Mouse (Mus musculus): Measurements from ENCODE around the gene Gsdme. TPM values are rescaled to one million over a fixed set of nuclear protein-coding genes. Genes with fewer than 3 reads are reported as not detected.

Gsdme gene
- 30.7 and 31.3 TPM in 2 replicates for polyA plus RNA-seq (2015; fragmentation: Nextera tagmentation; extraction: Ambion mirVana)

GRCm38 (mm10) chr6:50263670-50264069, at the start of gene Gsdme:
TSS of gene Gsdme (minus strand) at chr6:50263862.
- ATAC-seq (ENCODE audit: insufficient number of reproducible peaks, low FRiP score, low TSS enrichment, low read depth), result no peak
- H3K36me3 ChIP-seq, result no peaks in the 10 kb centered on the region
- WGBS, result 83% methylated on average over 6 of the region's 6 CpGs

GRCm38 (mm10) chr6:50312647-50313046, 49.0 kb upstream of the Gsdme start:
- no peak overlapping the region for H3K9ac ChIP-seq

More at GRCm38 (mm10) chr6:50263670-50264069, at the start of gene Gsdme:
- H3K27ac ChIP-seq, result no peak within 1 kb of the TSS
- peaks cover 13% of the 10 kb centered on the region for H3K4me1 ChIP-seq
- H3K4me2 ChIP-seq, result no peak within 1 kb of the TSS
- no peaks in the 10 kb centered on the region for H3K9me3 ChIP-seq
- H3K9ac ChIP-seq, result no peak within 1 kb of the TSS
- no peak within 1 kb of the TSS for H3K4me3 ChIP-seq
- no peaks in the 10 kb centered on the region for H3K27me3 ChIP-seq

GRCm38 (mm10) chr6:50309019-50309418, 45.4 kb upstream of the Gsdme start:
- no peak overlapping the region for H3K4me2 ChIP-seq
- H3K9ac ChIP-seq, result no peak overlapping the region
- 26% methylated on average over 6 of the region's 6 CpGs for WGBS
- H3K36me3 ChIP-seq, result no peaks in the 10 kb centered on the region
- no peaks in the 10 kb centered on the region for H3K9me3 ChIP-seq
- no peak for ATAC-seq (ENCODE audit: insufficient number of reproducible peaks, low FRiP score, low TSS enrichment, low read depth)
- no peak overlapping the region for H3K4me3 ChIP-seq
- H3K27ac ChIP-seq, result no peak overlapping the region
- H3K4me1 ChIP-seq, result no peaks in the 10 kb centered on the region; the same call in 1 of the 2 replicates
- no peaks in the 10 kb centered on the region for H3K27me3 ChIP-seq

More at GRCm38 (mm10) chr6:50312647-50313046, 49.0 kb upstream of the Gsdme start:
- ATAC-seq (ENCODE audit: insufficient number of reproducible peaks, low FRiP score, low TSS enrichment, low read depth), result no peak
- no peaks in the 10 kb centered on the region for H3K9me3 ChIP-seq
- no peaks in the 10 kb centered on the region for H3K36me3 ChIP-seq
- H3K4me3 ChIP-seq, result no peak overlapping the region
- H3K27ac ChIP-seq, result no peak overlapping the region
- no peak overlapping the region for H3K4me2 ChIP-seq
- 27% methylated on average over 4 of the region's 4 CpGs for WGBS
- 0 out of 2 replicates have a peak, but pooled peaks cover 4% of the 10 kb centered on the region for H3K4me1 ChIP-seq
- no peaks in the 10 kb centered on the region for H3K27me3 ChIP-seq

DNA sequence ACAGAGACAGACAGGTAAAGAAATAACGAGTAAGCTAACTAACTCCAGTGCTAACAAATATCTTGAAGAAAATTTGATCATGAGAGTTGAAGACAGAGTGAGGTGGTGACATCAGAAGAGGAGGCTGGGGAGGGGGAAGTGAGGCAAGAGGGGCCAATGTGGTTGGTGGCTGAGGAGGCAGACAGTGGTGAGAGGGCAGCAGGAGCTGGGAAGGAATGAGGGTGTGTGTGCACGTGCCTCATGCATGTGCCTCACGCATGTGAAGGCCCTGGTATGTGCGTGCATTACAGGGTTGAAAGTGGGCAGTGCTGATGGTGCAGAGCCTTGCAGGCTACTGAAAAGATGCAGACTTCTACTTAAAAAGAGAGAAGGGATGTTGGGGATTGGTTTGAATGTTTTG, 43.0 kb upstream of the Gsdme start:
- Histone ChIP-seq H3K4me3 (no peak overlapping the region), H3K36me3 (peaks cover 6% of the 10 kb centered on the region; the same call in 1 of the 2 replicates), H3K27ac (no peak overlapping the region), H3K4me2 (no peak overlapping the region), H3K27me3 (no peaks in the 10 kb centered on the region), H3K9me3 (no peaks in the 10 kb centered on the region), H3K9ac (no peak overlapping the region), H3K4me1 (no peaks in the 10 kb centered on the region; the same call in 1 of the 2 replicates)
- 75% methylated on average over 4 of the region's 4 CpGs for WGBS
- no peak for ATAC-seq (ENCODE audit: insufficient number of reproducible peaks, low FRiP score, low TSS enrichment, low read depth)

GRCm38 (mm10) chr6:50304949-50305491, 41.4 kb upstream of the Gsdme start:
- Histone ChIP-seq H3K27ac (no peak overlapping the region), H3K4me1 (no peaks in the 10 kb centered on the region; the same call in 1 of the 2 replicates), H3K4me3 (no peak overlapping the region), H3K4me2 (no peak overlapping the region), H3K9ac (no peak overlapping the region), H3K9me3 (no peaks in the 10 kb centered on the region), H3K36me3 (peaks cover 6% of the 10 kb centered on the region; the same call in 1 of the 2 replicates), H3K27me3 (no peaks in the 10 kb centered on the region)
- no peak for ATAC-seq (ENCODE audit: insufficient number of reproducible peaks, low FRiP score, low TSS enrichment, low read depth)
- 63% methylated on average over 4 of the region's 4 CpGs for WGBS

- H3K9me3 ChIP-seq, result no peaks in the 10 kb centered on the region
- no peaks in the 10 kb centered on the region; the same call in 1 of the 2 replicates for H3K4me1 ChIP-seq
- no peak overlapping the region for H3K9ac ChIP-seq
- no peak overlapping the region for H3K27ac ChIP-seq
- peaks cover 6% of the 10 kb centered on the region; the same call in 1 of the 2 replicates for H3K36me3 ChIP-seq
- ATAC-seq (ENCODE audit: insufficient number of reproducible peaks, low FRiP score, low TSS enrichment, low read depth), result no peak
- H3K27me3 ChIP-seq, result no peaks in the 10 kb centered on the region
- no peak overlapping the region for H3K4me3 ChIP-seq
- WGBS, result 89% methylated on average over 7 of the region's 7 CpGs
- H3K4me2 ChIP-seq, result no peak overlapping the region
Observed at GRCm38 (mm10) chr6:50301121-50301520, 37.5 kb upstream of the Gsdme start.

DNA sequence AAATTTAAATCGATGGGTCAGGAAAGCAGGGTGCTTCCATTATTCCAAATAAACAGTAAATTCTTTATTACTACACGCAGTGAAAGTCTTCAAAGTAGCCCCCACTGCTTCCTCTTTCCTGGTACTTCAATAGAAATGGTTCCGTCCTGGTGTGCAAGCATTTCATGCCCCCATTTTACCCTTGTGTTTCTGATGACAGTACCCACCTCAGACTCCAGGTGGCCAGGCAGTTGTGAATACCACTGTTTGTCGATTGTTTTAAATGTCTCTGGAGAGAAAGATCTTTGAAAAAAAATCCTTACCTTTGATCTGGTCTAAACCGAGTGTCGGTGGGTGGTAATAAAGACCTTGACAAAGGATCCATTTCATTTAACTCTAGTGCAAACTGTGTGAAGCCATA, 37.0 kb upstream of the Gsdme start:
- Histone ChIP-seq H3K27me3 (no peaks in the 10 kb centered on the region), H3K36me3 (peaks cover 6% of the 10 kb centered on the region; the same call in 1 of the 2 replicates), H3K9ac (no peak overlapping the region), H3K4me2 (no peak overlapping the region), H3K9me3 (no peaks in the 10 kb centered on the region), H3K4me1 (no peaks in the 10 kb centered on the region; the same call in 1 of the 2 replicates), H3K4me3 (no peak overlapping the region), H3K27ac (no peak overlapping the region)
- no peak for ATAC-seq (ENCODE audit: insufficient number of reproducible peaks, low FRiP score, low TSS enrichment, low read depth)
- WGBS, result 65% methylated on average over 6 of the region's 6 CpGs

GRCm38 (mm10) chr6:50299071-50299470, 35.4 kb upstream of the Gsdme start:
- no peak for ATAC-seq (ENCODE audit: insufficient number of reproducible peaks, low FRiP score, low TSS enrichment, low read depth)
- H3K9me3 ChIP-seq, result no peaks in the 10 kb centered on the region
- no peaks in the 10 kb centered on the region for H3K27me3 ChIP-seq
- no peak overlapping the region for H3K4me2 ChIP-seq
- H3K4me3 ChIP-seq, result no peak overlapping the region
- H3K36me3 ChIP-seq, result peaks cover 6% of the 10 kb centered on the region; the same call in 1 of the 2 replicates
- no peak overlapping the region for H3K27ac ChIP-seq
- no peaks in the 10 kb centered on the region for H3K4me1 ChIP-seq
- no peak overlapping the region for H3K9ac ChIP-seq
- WGBS, result 64% methylated on average over 7 of the region's 7 CpGs

DNA sequence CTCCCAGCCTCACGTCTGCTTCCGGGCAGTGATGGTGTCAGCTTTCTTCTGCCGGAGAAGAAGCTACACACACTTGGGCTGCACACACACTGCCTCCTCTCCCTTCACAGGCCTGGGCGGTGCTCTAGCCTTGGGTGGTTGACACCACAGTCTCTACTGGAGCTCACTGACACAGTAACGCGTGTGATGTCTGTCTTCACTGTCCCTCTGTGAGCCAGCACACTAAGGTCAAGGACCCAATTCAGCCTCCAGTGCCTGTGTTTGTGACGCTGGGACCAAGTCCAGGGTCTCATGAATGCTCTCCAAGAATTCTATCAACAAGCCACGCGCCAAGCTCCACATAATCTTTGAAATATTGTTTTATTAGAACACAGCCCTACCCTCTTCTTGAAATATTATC, 34.0 kb upstream of the Gsdme start:
- Histone ChIP-seq H3K9me3 (no peaks in the 10 kb centered on the region), H3K9ac (no peak overlapping the region), H3K36me3 (peaks cover 3% of the 10 kb centered on the region; the same call in 1 of the 2 replicates), H3K4me2 (no peak overlapping the region), H3K27me3 (no peaks in the 10 kb centered on the region), H3K4me3 (no peak overlapping the region), H3K27ac (no peak overlapping the region), H3K4me1 (no peaks in the 10 kb centered on the region)
- 86% methylated on average over 9 of the region's 9 CpGs for WGBS
- ATAC-seq (ENCODE audit: insufficient number of reproducible peaks, low FRiP score, low TSS enrichment, low read depth), result no peak

- Histone ChIP-seq H3K36me3 (no peaks in the 10 kb centered on the region), H3K4me2 (no peak overlapping the region), H3K9ac (no peak overlapping the region), H3K4me3 (no peak overlapping the region), H3K4me1 (no peaks in the 10 kb centered on the region), H3K27me3 (no peaks in the 10 kb centered on the region), H3K9me3 (no peaks in the 10 kb centered on the region), H3K27ac (no peak overlapping the region)
- 85% methylated on average over 10 of the region's 10 CpGs for WGBS
- ATAC-seq (ENCODE audit: insufficient number of reproducible peaks, low FRiP score, low TSS enrichment, low read depth), result no peak
Observed at GRCm38 (mm10) chr6:50295136-50295535, 31.5 kb upstream of the Gsdme start.

- no peaks in the 10 kb centered on the region for H3K9me3 ChIP-seq
- no peak overlapping the region for H3K9ac ChIP-seq
- H3K36me3 ChIP-seq, result no peaks in the 10 kb centered on the region
- 33% methylated on average over 1 of the region's 1 CpGs for WGBS
- H3K27me3 ChIP-seq, result no peaks in the 10 kb centered on the region
- no peak for ATAC-seq (ENCODE audit: insufficient number of reproducible peaks, low FRiP score, low TSS enrichment, low read depth)
- no peak overlapping the region for H3K27ac ChIP-seq
- no peak overlapping the region for H3K4me3 ChIP-seq
- no peaks in the 10 kb centered on the region for H3K4me1 ChIP-seq
- H3K4me2 ChIP-seq, result no peak overlapping the region
Observed at GRCm38 (mm10) chr6:50294128-50294527, 30.5 kb upstream of the Gsdme start.

DNA sequence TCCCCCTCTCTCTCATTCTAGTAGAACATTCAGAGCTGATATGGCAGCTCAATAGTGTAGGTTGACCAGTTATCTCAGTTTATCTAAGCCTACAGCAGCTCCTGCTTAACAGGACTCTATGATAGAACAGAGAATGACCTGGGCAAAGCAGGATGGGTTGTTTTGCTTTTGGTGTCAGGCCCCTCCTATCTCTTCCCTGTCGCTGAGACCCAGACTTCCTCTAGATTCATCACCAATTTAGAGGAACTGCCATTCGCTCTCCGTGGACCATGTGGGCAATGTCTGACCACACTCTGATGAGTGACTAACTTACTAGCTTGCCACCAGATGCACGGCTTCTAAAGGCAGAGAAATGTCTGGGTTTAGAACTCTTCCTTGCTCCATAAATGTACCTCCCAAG, 28.0 kb upstream of the Gsdme start:
- Histone ChIP-seq H3K4me2 (no peak overlapping the region), H3K27me3 (no peaks in the 10 kb centered on the region), H3K4me1 (no peaks in the 10 kb centered on the region; the same call in 1 of the 2 replicates), H3K9me3 (no peaks in the 10 kb centered on the region), H3K27ac (no peak overlapping the region), H3K36me3 (no peaks in the 10 kb centered on the region), H3K4me3 (no peak overlapping the region), H3K9ac (no peak overlapping the region)
- WGBS, result 83% methylated on average over 4 of the region's 4 CpGs
- no peak for ATAC-seq (ENCODE audit: insufficient number of reproducible peaks, low FRiP score, low TSS enrichment, low read depth)
